Comparison of ENCODE assay signal across 13 mouse cellular contexts in the genomic region with DNA sequence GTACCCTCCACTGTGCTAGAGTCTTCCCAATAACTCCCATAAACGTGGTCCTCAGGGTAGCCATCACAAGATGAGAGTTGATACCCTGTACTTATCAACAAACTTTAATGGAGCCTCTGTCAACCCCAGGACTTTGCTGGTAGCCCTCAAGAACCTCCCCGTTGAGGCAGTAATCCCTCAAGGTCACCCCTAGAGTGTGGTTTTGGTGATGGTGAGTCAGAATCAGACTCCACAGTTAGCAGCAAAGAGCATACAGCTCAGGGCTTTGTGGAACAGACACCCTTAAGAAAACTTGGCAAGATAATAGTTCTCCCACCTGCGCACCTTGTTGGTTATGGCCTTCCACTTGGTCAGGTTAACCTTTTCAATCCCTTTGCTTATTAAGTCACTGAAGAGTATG. TPM values are rescaled to one million over a fixed set of nuclear protein-coding genes. Genes with fewer than 3 reads are reported as not detected.
"Had no signal": no experiment of that assay in that cellular context is flagged by ENCODE, and none has a peak within 500 bp of the region (broad histone marks: within the 10 kb centered on the region; RNA-seq: fewer than 3 reads in every experiment).

No protein-coding gene starts in this region.

- H3K27me3 ChIP-seq: neural tube, embryonic 12.5 days; neural tube, embryonic 13.5 days; neural tube, embryonic 15.5 days; stomach, embryonic 15.5 days had no signal

- H3K36me3 ChIP-seq: neural tube, embryonic 12.5 days; neural tube, embryonic 13.5 days; neural tube, embryonic 15.5 days; stomach, embryonic 15.5 days had no signal

- H3K4me3 ChIP-seq: neural tube, embryonic 12.5 days; neural tube, embryonic 13.5 days; neural tube, embryonic 15.5 days; stomach, embryonic 15.5 days had no signal

- DNase-seq: right cerebral cortex, adult 18-20 months had no signal

- H3K27ac ChIP-seq: neural tube, embryonic 12.5 days; neural tube, embryonic 13.5 days; neural tube, embryonic 15.5 days; stomach, embryonic 15.5 days; stomach, postnatal 0 days had no signal

RNA-seq across cellular contexts. Expression of gene Fam243, which starts 0.9 kb away (rescaled TPM):
- total RNA-seq: neutrophil, adult 5-6 weeks had no signal
- polyA plus RNA-seq: neural tube, embryonic 12.5 days; neural tube, embryonic 13.5 days; neural tube, embryonic 14.5 days; neural tube, embryonic 15.5 days; small intestine, adult 2 months; spleen, adult 2 months; stomach, embryonic 14.5 days; stomach, embryonic 15.5 days; stomach, embryonic 16.5 days; stomach, postnatal 0 days; urinary bladder, adult 2 months had no signal

RNA-seq across cellular contexts. Expression of gene Kcne2, which starts 28.2 kb away (rescaled TPM):
- total RNA-seq: neutrophil, adult 5-6 weeks had no signal
- polyA plus RNA-seq: small intestine, adult 2 months; spleen, adult 2 months; urinary bladder, adult 2 months had no signal

RNA-seq across cellular contexts. Expression of gene Kcne1, which starts 38.9 kb away (rescaled TPM):
- total RNA-seq: neutrophil, adult 5-6 weeks had no signal
- polyA plus RNA-seq: neural tube, embryonic 12.5 days; neural tube, embryonic 13.5 days; small intestine, adult 2 months; spleen, adult 2 months had no signal
